Mouse (Mus musculus): ENCODE measurements at regions not wholly inside any gene's neighbourhood (a gene's known extent, or its start where the extent isn't known, plus 50 kb on each side); places are given as distances from the start of the nearest gene placed in this dataset.

DNA sequence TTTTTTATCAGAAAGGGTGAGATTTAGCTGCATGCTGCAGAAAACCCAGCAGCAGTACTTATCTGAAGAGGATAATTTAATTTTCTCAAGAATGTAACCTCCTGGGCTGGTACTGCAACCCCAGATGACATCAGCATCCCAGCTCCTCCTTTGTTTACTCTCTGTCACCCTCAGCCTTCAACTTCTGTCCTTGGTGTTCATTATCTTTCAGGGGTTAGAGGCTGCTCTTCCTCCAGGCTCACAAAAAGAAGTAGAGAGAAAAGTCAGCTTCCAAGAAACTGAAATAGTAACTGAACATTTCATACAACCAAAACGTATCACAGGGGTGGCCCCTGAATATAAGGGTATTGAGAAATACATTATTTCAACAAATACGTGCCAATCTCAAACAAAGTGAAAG is 262.5 kb upstream of the Cdyl start:
- H3K9me3 ChIP-seq (ENCODE audit: control insufficient read depth, low read length): no peaks in the 10 kb centered on the region
- DNase-seq (ENCODE audit: low spot score) (no peak), ATAC-seq (replicated peaks; ENCODE audit: low FRiP score) (no peak)
- H3K4me2 ChIP-seq: no peak overlapping the region
- H3K4me3 ChIP-seq (ENCODE audit: low read depth, low read length): no peak overlapping the region
- no peak overlapping the region for H3K9ac ChIP-seq (ENCODE audit: low read depth, low read length)
- H3K27ac ChIP-seq (ENCODE audit: low read depth, low read length): no peak overlapping the region
- WGBS: 69% methylated on average over 2 of the region's 2 CpGs
- no peaks in the 10 kb centered on the region for H3K36me3 ChIP-seq (ENCODE audit: control insufficient read depth, insufficient read depth, low read length)
- H3K27me3 ChIP-seq (replicated peaks; ENCODE audit: control insufficient read depth, insufficient read depth, low read length): no peaks in the 10 kb centered on the region
- H3K4me1 ChIP-seq (replicated peaks; ENCODE audit: control insufficient read depth, insufficient read depth, low read length): no peaks in the 10 kb centered on the region

- Histone ChIP-seq H3K27ac (ENCODE audit: low read depth, low read length) (no peak overlapping the region), H3K4me2 (no peak overlapping the region), H3K36me3 (ENCODE audit: control insufficient read depth, insufficient read depth, low read length) (no peaks in the 10 kb centered on the region), H3K9me3 (ENCODE audit: control insufficient read depth, low read length) (no peaks in the 10 kb centered on the region), H3K4me1 (replicated peaks; ENCODE audit: control insufficient read depth, insufficient read depth, low read length) (no peaks in the 10 kb centered on the region), H3K4me3 (ENCODE audit: low read depth, low read length) (no peak overlapping the region), H3K9ac (ENCODE audit: low read depth, low read length) (no peak overlapping the region), H3K27me3 (replicated peaks; ENCODE audit: control insufficient read depth, insufficient read depth, low read length) (no peaks in the 10 kb centered on the region)
- no peak for DNase-seq (ENCODE audit: low spot score)
- WGBS: 54% methylated on average over 8 of the region's 8 CpGs
- ATAC-seq (replicated peaks; ENCODE audit: low FRiP score): no peak
Observed at GRCm38 (mm10) chr13:35398192-35398591, 261.4 kb upstream of the Cdyl start.

DNA sequence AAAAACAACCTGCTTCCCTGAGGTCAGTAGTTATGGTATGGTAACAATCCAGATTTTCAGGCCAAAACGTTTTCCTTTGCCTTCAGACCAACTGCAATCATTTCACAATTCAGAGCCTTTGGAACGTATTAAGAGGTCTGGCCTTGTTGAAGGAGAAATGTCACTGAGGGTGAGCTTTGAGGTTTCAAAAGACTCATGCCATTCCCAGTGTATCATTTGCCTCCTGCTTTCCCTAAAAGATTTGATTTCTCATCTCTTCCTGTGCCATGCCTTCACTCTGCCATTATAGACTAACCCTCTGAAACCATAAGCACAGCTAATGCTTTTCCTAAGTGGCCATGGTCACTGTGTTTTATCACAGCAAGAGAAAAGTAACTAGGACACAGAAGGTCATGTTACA is 256.8 kb upstream of the Cdyl start:
- H3K9ac ChIP-seq (ENCODE audit: low read depth, low read length): no peak overlapping the region
- no peaks in the 10 kb centered on the region for H3K36me3 ChIP-seq (ENCODE audit: control insufficient read depth, insufficient read depth, low read length)
- no peak overlapping the region for H3K27ac ChIP-seq (ENCODE audit: low read depth, low read length)
- DNase-seq (ENCODE audit: low spot score) (no peak), ATAC-seq (replicated peaks; ENCODE audit: low FRiP score) (no peak)
- no peak overlapping the region for H3K4me2 ChIP-seq
- no peak overlapping the region for H3K4me3 ChIP-seq (ENCODE audit: low read depth, low read length)
- WGBS: 78% methylated on average over 2 of the region's 2 CpGs
- H3K9me3 ChIP-seq (ENCODE audit: control insufficient read depth, low read length): no peaks in the 10 kb centered on the region
- no peaks in the 10 kb centered on the region for H3K27me3 ChIP-seq (replicated peaks; ENCODE audit: control insufficient read depth, insufficient read depth, low read length)
- H3K4me1 ChIP-seq (replicated peaks; ENCODE audit: control insufficient read depth, insufficient read depth, low read length): no peaks in the 10 kb centered on the region

DNA sequence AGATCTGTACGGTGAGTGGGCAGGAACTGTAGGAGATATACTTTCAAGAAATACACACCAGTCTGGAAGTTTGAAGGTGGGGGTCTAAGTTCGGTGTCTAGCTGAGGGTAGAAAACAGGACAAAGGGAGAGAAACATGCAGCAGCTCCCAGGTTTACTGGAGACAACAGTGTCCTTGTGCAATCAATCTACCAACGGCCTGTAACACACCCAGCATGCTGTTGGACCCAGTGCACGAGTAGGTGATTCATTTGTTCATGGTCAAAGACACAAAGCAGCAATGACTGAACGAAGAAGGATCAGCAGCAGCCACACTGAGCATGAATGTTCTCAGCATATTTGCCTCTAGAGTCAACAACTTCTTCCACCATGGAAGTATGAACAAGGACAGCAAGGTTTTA is 255.2 kb upstream of the Cdyl start:
- Histone ChIP-seq H3K4me3 (ENCODE audit: low read depth, low read length) (no peak overlapping the region), H3K4me1 (replicated peaks; ENCODE audit: control insufficient read depth, insufficient read depth, low read length) (no peaks in the 10 kb centered on the region), H3K27me3 (replicated peaks; ENCODE audit: control insufficient read depth, insufficient read depth, low read length) (no peaks in the 10 kb centered on the region), H3K4me2 (no peak overlapping the region), H3K27ac (ENCODE audit: low read depth, low read length) (no peak overlapping the region), H3K9ac (ENCODE audit: low read depth, low read length) (no peak overlapping the region), H3K9me3 (ENCODE audit: control insufficient read depth, low read length) (no peaks in the 10 kb centered on the region), H3K36me3 (ENCODE audit: control insufficient read depth, insufficient read depth, low read length) (no peaks in the 10 kb centered on the region)
- ATAC-seq (replicated peaks; ENCODE audit: low FRiP score) (no peak), DNase-seq (ENCODE audit: low spot score) (no peak)
- WGBS: 82% methylated on average over 5 of the region's 5 CpGs

GRCm38 (mm10) chr13:35405384-35405783 is 254.2 kb upstream of the Cdyl start:
- no peak overlapping the region for H3K9ac ChIP-seq (ENCODE audit: low read depth, low read length)
- DNase-seq (ENCODE audit: low spot score): no peak
- WGBS: 68% methylated on average over 1 of the region's 1 CpGs

DNA sequence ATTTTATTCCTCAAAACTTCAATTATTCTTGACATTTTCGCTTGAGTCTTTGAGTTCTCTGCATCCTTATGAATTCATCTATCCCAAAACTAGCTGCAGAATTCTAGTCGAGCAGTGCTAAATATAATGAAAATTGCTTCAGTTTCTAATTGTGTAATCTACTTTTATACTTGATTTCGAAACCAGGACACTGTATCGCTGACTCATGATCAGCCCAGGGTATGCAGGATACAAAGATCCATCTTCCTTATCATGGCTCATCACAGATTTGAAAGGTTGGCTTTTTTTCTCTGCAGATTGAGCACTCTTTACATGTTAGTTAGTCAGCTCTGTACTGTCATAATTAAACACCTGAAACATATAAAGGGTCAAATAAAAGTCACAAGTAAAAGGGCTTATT is 242.1 kb upstream of the Cdyl start:
- WGBS: 83% methylated on average over 4 of the region's 4 CpGs

More at GRCm38 (mm10) chr13:35405384-35405783, 254.2 kb upstream of the Cdyl start:
- H3K27me3 ChIP-seq (replicated peaks; ENCODE audit: control insufficient read depth, insufficient read depth, low read length): no peaks in the 10 kb centered on the region
- H3K27ac ChIP-seq (ENCODE audit: low read depth, low read length): no peak overlapping the region
- no peak overlapping the region for H3K4me2 ChIP-seq
- H3K4me3 ChIP-seq (ENCODE audit: low read depth, low read length): no peak overlapping the region
- no peak for ATAC-seq (replicated peaks; ENCODE audit: low FRiP score)
- H3K36me3 ChIP-seq (ENCODE audit: control insufficient read depth, insufficient read depth, low read length): no peaks in the 10 kb centered on the region
- H3K9me3 ChIP-seq (ENCODE audit: control insufficient read depth, low read length): no peaks in the 10 kb centered on the region
- no peaks in the 10 kb centered on the region for H3K4me1 ChIP-seq (replicated peaks; ENCODE audit: control insufficient read depth, insufficient read depth, low read length)

GRCm38 (mm10) chr13:35420076-35420475 is 239.6 kb upstream of the Cdyl start:
- H3K4me1 ChIP-seq (replicated peaks; ENCODE audit: control insufficient read depth, insufficient read depth, low read length): no peaks in the 10 kb centered on the region
- ATAC-seq (replicated peaks; ENCODE audit: low FRiP score) (no peak), DNase-seq (ENCODE audit: low spot score) (no peak)
- WGBS: 81% methylated on average over 3 of the region's 3 CpGs
- no peak overlapping the region for H3K27ac ChIP-seq (ENCODE audit: low read depth, low read length)
- no peaks in the 10 kb centered on the region for H3K27me3 ChIP-seq (replicated peaks; ENCODE audit: control insufficient read depth, insufficient read depth, low read length)
- no peak overlapping the region for H3K4me2 ChIP-seq
- no peaks in the 10 kb centered on the region for H3K36me3 ChIP-seq (ENCODE audit: control insufficient read depth, insufficient read depth, low read length)
- H3K9ac ChIP-seq (ENCODE audit: low read depth, low read length): no peak overlapping the region
- H3K4me3 ChIP-seq (ENCODE audit: low read depth, low read length): no peak overlapping the region
- no peaks in the 10 kb centered on the region for H3K9me3 ChIP-seq (ENCODE audit: control insufficient read depth, low read length)

More for the DNA sequence above, 242.1 kb upstream of the Cdyl start:
- no peak overlapping the region for H3K9ac ChIP-seq (ENCODE audit: low read depth, low read length)
- no peak for ATAC-seq (replicated peaks; ENCODE audit: low FRiP score)
- H3K27me3 ChIP-seq (replicated peaks; ENCODE audit: control insufficient read depth, insufficient read depth, low read length): no peaks in the 10 kb centered on the region
- no peak for DNase-seq (ENCODE audit: low spot score)
- no peak overlapping the region for H3K4me2 ChIP-seq
- H3K4me1 ChIP-seq (replicated peaks; ENCODE audit: control insufficient read depth, insufficient read depth, low read length): no peaks in the 10 kb centered on the region
- no peaks in the 10 kb centered on the region for H3K9me3 ChIP-seq (ENCODE audit: control insufficient read depth, low read length)
- no peak overlapping the region for H3K4me3 ChIP-seq (ENCODE audit: low read depth, low read length)
- H3K27ac ChIP-seq (ENCODE audit: low read depth, low read length): no peak overlapping the region
- H3K36me3 ChIP-seq (ENCODE audit: control insufficient read depth, insufficient read depth, low read length): no peaks in the 10 kb centered on the region

GRCm38 (mm10) chr13:35426061-35426460 is 233.6 kb upstream of the Cdyl start:
- no peaks in the 10 kb centered on the region for H3K36me3 ChIP-seq (ENCODE audit: control insufficient read depth, insufficient read depth, low read length)
- no peak overlapping the region for H3K27ac ChIP-seq (ENCODE audit: low read depth, low read length)
- no peaks in the 10 kb centered on the region for H3K9me3 ChIP-seq (ENCODE audit: control insufficient read depth, low read length)
- no peaks in the 10 kb centered on the region for H3K27me3 ChIP-seq (replicated peaks; ENCODE audit: control insufficient read depth, insufficient read depth, low read length)
- ATAC-seq (replicated peaks; ENCODE audit: low FRiP score) (no peak), DNase-seq (ENCODE audit: low spot score) (no peak)
- H3K4me1 ChIP-seq (replicated peaks; ENCODE audit: control insufficient read depth, insufficient read depth, low read length): no peaks in the 10 kb centered on the region
- no peak overlapping the region for H3K4me2 ChIP-seq
- H3K9ac ChIP-seq (ENCODE audit: low read depth, low read length): no peak overlapping the region
- 84% methylated on average over 4 of the region's 4 CpGs for WGBS
- no peak overlapping the region for H3K4me3 ChIP-seq (ENCODE audit: low read depth, low read length)

DNA sequence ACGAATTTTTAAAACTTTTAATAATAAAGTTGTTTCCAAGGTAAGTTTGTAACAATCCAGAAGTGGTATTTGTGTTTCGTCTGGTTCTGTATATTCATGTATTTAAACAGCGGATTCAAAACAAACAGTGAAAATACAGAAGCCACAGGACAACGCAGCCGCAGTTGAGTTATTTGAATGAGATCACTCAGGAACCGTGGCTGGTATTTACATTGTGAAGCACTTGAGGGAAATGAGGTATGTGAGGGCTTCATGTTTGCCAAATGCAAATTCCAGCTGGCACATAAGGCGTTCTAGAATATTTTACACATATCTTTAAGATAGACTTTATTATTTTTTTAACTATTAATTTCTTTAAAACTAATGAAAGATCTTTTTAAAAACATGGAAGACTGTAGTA is 224.5 kb upstream of the Cdyl start:
- H3K4me1 ChIP-seq (replicated peaks; ENCODE audit: control insufficient read depth, insufficient read depth, low read length): no peaks in the 10 kb centered on the region
- no peak overlapping the region for H3K4me2 ChIP-seq
- DNase-seq (ENCODE audit: low spot score) (no peak), ATAC-seq (replicated peaks; ENCODE audit: low FRiP score) (no peak)
- H3K27me3 ChIP-seq (replicated peaks; ENCODE audit: control insufficient read depth, insufficient read depth, low read length): no peaks in the 10 kb centered on the region
- H3K36me3 ChIP-seq (ENCODE audit: control insufficient read depth, insufficient read depth, low read length): no peaks in the 10 kb centered on the region
- H3K9me3 ChIP-seq (ENCODE audit: control insufficient read depth, low read length): no peaks in the 10 kb centered on the region
- no peak overlapping the region for H3K4me3 ChIP-seq (ENCODE audit: low read depth, low read length)
- H3K9ac ChIP-seq (ENCODE audit: low read depth, low read length): no peak overlapping the region
- 66% methylated on average over 7 of the region's 7 CpGs for WGBS
- H3K27ac ChIP-seq (ENCODE audit: low read depth, low read length): no peak overlapping the region
